Mouse (Mus musculus): ENCODE data around the gene Mdm2.

DNA sequence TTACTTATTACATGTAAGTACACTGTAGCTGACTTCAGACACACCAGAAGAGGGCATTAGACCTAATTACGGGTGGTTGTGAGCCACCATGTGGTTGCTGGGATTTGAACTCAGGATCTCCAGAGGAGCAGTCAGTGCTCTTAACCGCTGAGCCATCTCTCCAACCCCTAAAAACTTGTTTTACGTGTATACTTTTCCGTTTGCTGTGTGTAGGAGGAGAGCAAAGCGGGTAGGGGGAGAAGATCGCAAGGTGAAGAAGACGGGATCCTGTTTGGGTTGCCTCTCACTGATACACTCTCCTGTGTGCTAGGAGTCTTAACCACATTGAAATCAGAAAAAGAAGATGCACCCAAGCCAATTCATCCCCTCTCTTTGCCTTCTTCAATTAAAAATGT is 56.8 kb downstream of the Mdm2 start:
- no peak for TF ChIP-seq GATA1 (IDR thresholded peaks at IDR 0.05; ENCODE audit: borderline replicate concordance, low read length)
- TF ChIP-seq FLI1 (IDR thresholded peaks at IDR 0.05; ENCODE audit: low read length) = no peak
